Mouse (Mus musculus): Measurements from ENCODE around the gene Igfals. TPM values are rescaled to one million over a fixed set of nuclear protein-coding genes. Genes with fewer than 3 reads are reported as not detected.
A peak's percentile ranks its signal among the peaks of the same experiment; 100 is the strongest.

Gene Igfals
- polyA plus RNA-seq, 1 experiment from 2014 or later, result 0.28 TPM

DNA sequence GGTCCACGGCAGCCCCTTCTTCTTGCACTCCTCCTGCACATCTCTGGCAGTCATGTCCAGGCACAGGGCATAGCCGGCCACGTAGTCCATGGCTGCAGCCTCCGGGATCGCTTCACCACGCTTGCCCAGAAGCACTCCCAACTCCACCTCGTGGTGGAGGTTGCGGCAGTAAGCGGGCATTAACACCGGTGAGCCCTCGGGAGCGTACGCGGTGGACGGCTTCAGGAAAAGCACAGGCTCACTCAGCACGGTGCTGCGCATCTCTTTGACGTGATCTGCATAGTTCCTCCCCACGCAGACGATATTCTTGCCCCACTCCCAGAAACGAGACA is 16.1 kb upstream of the Igfals start:
- H3K9me3 ChIP-seq, result no peaks in the 10 kb centered on the region
- H3K27me3 ChIP-seq, result peaks cover 10% of the 10 kb centered on the region; the same call in 1 of the 2 replicates
- H3K4me2 ChIP-seq (replicated peaks), result peak overlapping the region; percentile 87
- ATAC-seq (ENCODE audit: insufficient number of reproducible peaks, insufficient read depth, low FRiP score, low TSS enrichment), result peak; percentile 54
- peaks cover 13% of the 10 kb centered on the region for H3K36me3 ChIP-seq
- H3K9ac ChIP-seq, result peak overlapping the region; percentile 58
- WGBS, result under 1% methylated on average over 21 of the region's 21 CpGs
- H3K4me1 ChIP-seq, result peaks cover 14% of the 10 kb centered on the region
- peak overlapping the region; percentile 77 for H3K4me3 ChIP-seq
- peak overlapping the region; percentile 87 for H3K27ac ChIP-seq

- Histone ChIP-seq H3K4me2 (replicated peaks) (peak within 1 kb of the TSS; percentile 87), H3K27ac (peak within 1 kb of the TSS; percentile 87), H3K36me3 (peaks cover 13% of the 10 kb centered on the region), H3K9me3 (no peaks in the 10 kb centered on the region), H3K4me1 (peaks cover 14% of the 10 kb centered on the region), H3K27me3 (peaks cover 10% of the 10 kb centered on the region; the same call in 1 of the 2 replicates), H3K9ac (peak within 1 kb of the TSS; percentile 66), H3K4me3 (peak within 1 kb of the TSS; percentile 77)
- peak; percentile 100 for ATAC-seq (ENCODE audit: insufficient number of reproducible peaks, insufficient read depth, low FRiP score, low TSS enrichment)
- under 1% methylated on average over 58 of the region's 58 CpGs for WGBS
Observed at GRCm38 (mm10) chr17:24850065-24850772, 15.6 kb upstream of the Igfals start, which contains the start of gene Fahd1. TSS of gene Fahd1 (minus strand) at chr17:24850364.

DNA sequence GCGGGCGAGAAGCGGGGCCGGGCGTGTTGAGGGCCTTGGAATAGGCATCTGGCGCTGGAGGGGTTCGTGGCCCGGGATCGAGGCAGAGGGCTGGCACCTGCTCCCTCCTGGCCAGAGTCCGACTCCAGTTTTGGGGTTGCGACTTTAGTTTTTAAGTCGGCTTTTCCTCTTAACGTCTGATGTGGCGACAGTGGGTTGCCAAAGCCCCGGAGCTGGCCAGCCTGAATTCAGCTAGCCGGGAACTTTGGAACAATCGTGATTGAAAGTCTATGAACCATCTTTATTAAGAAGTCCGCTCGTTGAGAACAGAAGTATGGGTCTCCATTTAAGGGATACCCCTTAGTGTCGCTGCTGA is 15.0 kb upstream of the Igfals start:
- peaks cover 13% of the 10 kb centered on the region for H3K36me3 ChIP-seq
- ATAC-seq (ENCODE audit: insufficient number of reproducible peaks, insufficient read depth, low FRiP score, low TSS enrichment), result no peak
- 2% methylated on average over 20 of the region's 20 CpGs for WGBS
- H3K9ac ChIP-seq, result peak overlapping the region; percentile 66
- peaks cover 10% of the 10 kb centered on the region; the same call in 1 of the 2 replicates for H3K27me3 ChIP-seq
- H3K9me3 ChIP-seq, result no peaks in the 10 kb centered on the region
- peak overlapping the region; percentile 77 for H3K4me3 ChIP-seq
- peak overlapping the region; percentile 87 for H3K4me2 ChIP-seq (replicated peaks)
- peaks cover 14% of the 10 kb centered on the region for H3K4me1 ChIP-seq
- no peak overlapping the region for H3K27ac ChIP-seq

- Histone ChIP-seq H3K4me2 (replicated peaks) (peak overlapping the region; percentile 87), H3K27ac (no peak overlapping the region), H3K9ac (peak overlapping the region; percentile 66; the same call in 1 of the 2 replicates), H3K27me3 (peaks cover 10% of the 10 kb centered on the region; the same call in 1 of the 2 replicates), H3K36me3 (peaks cover 18% of the 10 kb centered on the region), H3K4me3 (peak overlapping the region; percentile 77), H3K9me3 (no peaks in the 10 kb centered on the region), H3K4me1 (peaks cover 14% of the 10 kb centered on the region)
- ATAC-seq (ENCODE audit: insufficient number of reproducible peaks, insufficient read depth, low FRiP score, low TSS enrichment), result no peak
- WGBS, result 78% methylated on average over 10 of the region's 10 CpGs
Observed at GRCm38 (mm10) chr17:24851381-24852125, 14.2 kb upstream of the Igfals start.

DNA sequence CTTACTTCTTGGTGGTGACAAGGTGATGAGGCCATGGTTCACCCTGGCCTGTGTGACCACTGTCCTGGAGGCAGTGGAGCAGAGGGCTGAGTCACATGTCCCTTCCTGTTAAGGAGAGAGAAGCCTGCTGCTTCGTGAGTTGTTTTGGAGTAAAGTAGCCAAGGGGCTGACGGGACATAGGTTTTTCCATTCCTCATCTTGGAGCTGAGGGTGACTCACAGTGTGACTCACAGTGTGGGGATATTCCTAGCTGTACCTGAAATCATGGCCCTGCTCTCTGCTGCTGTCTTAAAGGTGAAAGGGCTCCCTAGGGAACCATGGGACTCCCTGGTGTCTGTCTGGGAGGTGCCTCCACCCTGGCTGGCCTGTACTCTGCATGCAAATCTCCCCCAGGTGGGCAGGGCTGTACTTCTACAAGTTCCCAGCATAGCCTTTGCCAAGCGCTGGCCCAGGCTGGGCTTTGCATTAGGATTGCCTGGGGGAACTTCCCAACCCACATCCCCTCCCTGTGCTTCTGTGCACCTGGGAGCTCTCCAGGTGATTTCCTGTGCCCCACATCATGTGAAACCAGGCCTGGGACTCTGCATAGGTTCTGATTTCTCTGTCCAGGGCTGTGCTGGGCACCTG is 9.8 kb upstream of the Igfals start:
- Histone ChIP-seq H3K27ac (no peak overlapping the region), H3K4me2 (replicated peaks) (no peak overlapping the region), H3K27me3 (peaks cover 9% of the 10 kb centered on the region; the same call in 1 of the 2 replicates), H3K9me3 (no peaks in the 10 kb centered on the region), H3K4me1 (peaks cover 4% of the 10 kb centered on the region), H3K9ac (no peak overlapping the region), H3K36me3 (peaks cover 34% of the 10 kb centered on the region), H3K4me3 (no peak overlapping the region)
- ATAC-seq (ENCODE audit: insufficient number of reproducible peaks, insufficient read depth, low FRiP score, low TSS enrichment), result no peak
- 81% methylated on average over 3 of the region's 3 CpGs for whole genome bisulfite sequencing

- peaks cover 3% of the 10 kb centered on the region; the same call in 1 of the 2 replicates for H3K27me3 ChIP-seq
- no peak for ATAC-seq (ENCODE audit: insufficient number of reproducible peaks, insufficient read depth, low FRiP score, low TSS enrichment)
- H3K4me3 ChIP-seq, result no peak overlapping the region
- no peak overlapping the region for H3K4me2 ChIP-seq (replicated peaks)
- no peak overlapping the region for H3K27ac ChIP-seq
- 89% methylated on average over 13 of the region's 13 CpGs for whole genome bisulfite sequencing
- peaks cover 41% of the 10 kb centered on the region for H3K36me3 ChIP-seq
- H3K4me1 ChIP-seq, result no peaks in the 10 kb centered on the region
- H3K9ac ChIP-seq, result no peak overlapping the region
- no peaks in the 10 kb centered on the region for H3K9me3 ChIP-seq
Observed at GRCm38 (mm10) chr17:24856589-24856988, 9.2 kb upstream of the Igfals start.

DNA sequence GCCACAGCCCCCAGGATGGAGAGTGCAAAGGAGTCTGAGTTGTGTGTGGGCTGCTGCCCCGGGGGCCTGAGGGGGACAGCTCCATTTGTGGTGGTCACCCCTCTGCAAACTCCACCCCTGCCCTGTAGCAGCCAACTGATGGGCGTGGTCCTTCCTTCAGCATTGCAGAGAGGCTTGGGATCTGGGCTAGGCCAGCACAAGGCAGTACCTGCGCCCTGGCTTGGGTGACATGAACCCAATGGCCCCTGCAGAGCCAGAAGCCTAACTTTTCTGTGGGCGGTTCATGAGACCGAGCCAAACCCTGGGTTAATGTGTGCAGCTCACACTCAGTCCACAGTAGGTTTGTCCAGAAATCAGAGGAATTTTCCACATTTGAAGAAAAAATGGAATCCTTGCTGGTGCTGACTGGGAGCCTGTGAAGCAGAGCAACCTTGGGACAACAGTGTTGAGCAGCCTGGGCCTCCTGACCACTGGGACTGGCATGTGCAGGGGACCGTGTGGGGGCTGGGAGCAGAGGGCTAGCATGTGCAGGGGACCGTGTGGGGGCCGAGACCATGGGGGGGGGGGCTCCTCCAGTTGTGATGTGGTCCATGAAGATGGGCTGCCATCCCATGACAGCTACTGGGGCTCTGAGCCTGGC is 7.8 kb upstream of the Igfals start:
- no peak for ATAC-seq (ENCODE audit: insufficient number of reproducible peaks, insufficient read depth, low FRiP score, low TSS enrichment)
- no peaks in the 10 kb centered on the region for H3K4me1 ChIP-seq
- WGBS, result 85% methylated on average over 8 of the region's 8 CpGs

GRCm38 (mm10) chr17:24858967-24859366 is 6.8 kb upstream of the Igfals start:
- Histone ChIP-seq H3K36me3 (peaks cover 39% of the 10 kb centered on the region; the same call in 1 of the 2 replicates), H3K9me3 (no peaks in the 10 kb centered on the region), H3K27ac (no peak overlapping the region), H3K4me2 (replicated peaks) (no peak overlapping the region), H3K9ac (no peak overlapping the region), H3K4me3 (no peak overlapping the region), H3K27me3 (no peaks in the 10 kb centered on the region), H3K4me1 (no peaks in the 10 kb centered on the region)
- 85% methylated on average over 6 of the region's 6 CpGs for whole genome bisulfite sequencing
- ATAC-seq (ENCODE audit: insufficient number of reproducible peaks, insufficient read depth, low FRiP score, low TSS enrichment), result no peak

More for the DNA sequence above, 7.8 kb upstream of the Igfals start:
- Histone ChIP-seq H3K4me2 (replicated peaks) (no peak overlapping the region), H3K9me3 (no peaks in the 10 kb centered on the region), H3K27me3 (no peaks in the 10 kb centered on the region), H3K36me3 (peaks cover 46% of the 10 kb centered on the region), H3K4me3 (no peak overlapping the region), H3K27ac (no peak overlapping the region), H3K9ac (no peak overlapping the region)

GRCm38 (mm10) chr17:24860076-24860475 is 5.7 kb upstream of the Igfals start:
- Histone ChIP-seq H3K4me2 (replicated peaks) (no peak overlapping the region), H3K9ac (no peak overlapping the region), H3K27ac (no peak overlapping the region), H3K4me1 (no peaks in the 10 kb centered on the region), H3K9me3 (no peaks in the 10 kb centered on the region), H3K4me3 (no peak overlapping the region), H3K27me3 (no peaks in the 10 kb centered on the region), H3K36me3 (peaks cover 41% of the 10 kb centered on the region; the same call in 1 of the 2 replicates)
- 89% methylated on average over 8 of the region's 8 CpGs for WGBS
- ATAC-seq (ENCODE audit: insufficient number of reproducible peaks, insufficient read depth, low FRiP score, low TSS enrichment), result no peak

GRCm38 (mm10) chr17:24861785-24862184 is 4.0 kb upstream of the Igfals start:
- WGBS, result 88% methylated on average over 3 of the region's 3 CpGs
- H3K27ac ChIP-seq, result no peak overlapping the region
- no peak overlapping the region for H3K4me3 ChIP-seq
- no peak for ATAC-seq (ENCODE audit: insufficient number of reproducible peaks, insufficient read depth, low FRiP score, low TSS enrichment)
- H3K9me3 ChIP-seq, result no peaks in the 10 kb centered on the region
- H3K36me3 ChIP-seq, result peaks cover 40% of the 10 kb centered on the region; the same call in 1 of the 2 replicates
- no peak overlapping the region for H3K9ac ChIP-seq
- H3K4me1 ChIP-seq, result no peaks in the 10 kb centered on the region
- H3K4me2 ChIP-seq (replicated peaks), result no peak overlapping the region
- H3K27me3 ChIP-seq, result no peaks in the 10 kb centered on the region

- Histone ChIP-seq H3K4me1 (no peaks in the 10 kb centered on the region), H3K27me3 (no peaks in the 10 kb centered on the region), H3K9ac (no peak overlapping the region), H3K36me3 (peaks cover 11% of the 10 kb centered on the region; the same call in 1 of the 2 replicates), H3K4me2 (replicated peaks) (no peak overlapping the region), H3K4me3 (no peak overlapping the region), H3K27ac (no peak overlapping the region), H3K9me3 (no peaks in the 10 kb centered on the region)
- ATAC-seq (ENCODE audit: insufficient number of reproducible peaks, insufficient read depth, low FRiP score, low TSS enrichment), result no peak
- WGBS, result 91% methylated on average over 10 of the region's 10 CpGs
Observed at GRCm38 (mm10) chr17:24867914-24868313, 2.1 kb downstream of the Igfals start.

Data from embryonic facial prominence, embryonic 12.5 days (tissue).